Mouse (Mus musculus) adrenal gland, adult 18-20 months (tissue): Measurements from ENCODE around the gene Fezf2. TPM values are rescaled to one million over a fixed set of nuclear protein-coding genes. Genes with fewer than 3 reads are reported as not detected.

Experiments used
- DNase-seq, 2 experiments: peaks; one replicate each; pipeline ENCODE4 v3.0.0; 2021 to 2022; ENCODE audit warnings: low spot score in 2 of 2
- long read RNA-seq, 2 experiments: library from polyadenylated mRNA; stranded (forward); transcript quantifications; one replicate each; pipeline ENCODE4 v2.0.0; 2021
- total RNA-seq, 2 experiments: library from RNA; stranded (reverse); gene quantifications; 1 replicate in 1 of 2; 2 replicates in 1 of 2; pipeline ENCODE4 v1.2.3; 2021

The Fezf2 gene
- total RNA-seq: not detected
- long read RNA-seq, experiment 1: 0 reads
- long read RNA-seq, experiment 2: 0 reads

DNA sequence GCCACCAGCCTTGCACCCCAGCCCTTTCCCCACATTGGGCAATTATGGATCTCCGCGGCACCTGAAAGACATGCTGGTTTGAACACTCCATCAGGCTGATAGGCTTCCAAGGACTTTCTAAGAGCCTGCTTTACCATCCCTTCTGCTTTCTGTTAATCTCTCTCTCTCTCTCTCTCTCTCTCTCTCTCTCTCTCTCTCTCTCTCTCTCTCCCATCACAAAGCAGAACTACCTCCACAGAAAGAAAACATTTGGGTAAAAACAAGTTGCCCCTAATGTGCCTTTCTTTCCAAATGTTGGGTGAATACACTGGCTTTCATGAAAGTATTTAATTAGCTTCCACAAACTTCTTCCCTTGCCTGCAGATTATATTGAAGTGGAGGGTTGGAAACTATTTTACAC, at the start of gene Fezf2:
Fezf2 (minus strand) TSS at position 101 of the 400 bp plus-strand sequence.
- DNase-seq: no peak

DNA sequence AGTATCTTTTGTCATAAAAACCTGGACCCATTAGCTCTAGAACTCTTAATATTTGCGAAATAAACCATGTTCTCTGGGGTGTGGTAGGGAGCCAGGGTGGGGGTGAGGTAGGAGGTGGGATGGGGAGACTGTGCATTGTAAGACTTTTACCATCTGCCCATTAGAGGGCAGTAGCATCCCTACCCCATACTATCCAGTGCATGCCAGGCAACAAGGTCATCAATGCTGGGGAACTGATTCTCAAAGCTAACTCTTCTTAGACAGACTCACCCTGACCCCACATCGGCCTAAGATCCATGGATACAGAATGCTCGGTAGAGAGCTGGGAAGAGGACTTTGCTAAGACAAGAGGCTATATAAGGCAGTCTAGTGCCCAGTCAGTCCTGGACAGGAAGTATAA, 49.6 kb upstream of the Fezf2 start:
- no peak for DNase-seq

DNA sequence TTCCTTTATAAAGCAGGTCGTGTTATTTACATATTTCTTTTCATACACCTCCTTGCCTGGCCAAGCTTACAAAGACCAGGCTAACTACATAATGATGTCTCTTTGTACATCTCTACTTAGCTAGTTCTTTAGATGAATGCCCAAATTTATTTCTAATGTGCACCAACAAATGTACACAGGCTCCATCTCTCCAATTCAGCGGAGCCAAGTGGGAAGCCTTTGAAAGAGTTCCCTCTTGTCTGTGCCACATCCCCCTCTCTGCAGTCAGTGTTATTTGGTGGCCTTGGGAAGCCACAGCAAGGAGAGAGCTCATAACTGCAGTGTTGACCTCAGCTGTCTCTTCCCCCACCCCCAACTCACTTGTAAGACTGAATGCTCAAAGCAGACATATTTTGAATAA, 46.3 kb upstream of the Fezf2 start:
- no peak for DNase-seq

DNA sequence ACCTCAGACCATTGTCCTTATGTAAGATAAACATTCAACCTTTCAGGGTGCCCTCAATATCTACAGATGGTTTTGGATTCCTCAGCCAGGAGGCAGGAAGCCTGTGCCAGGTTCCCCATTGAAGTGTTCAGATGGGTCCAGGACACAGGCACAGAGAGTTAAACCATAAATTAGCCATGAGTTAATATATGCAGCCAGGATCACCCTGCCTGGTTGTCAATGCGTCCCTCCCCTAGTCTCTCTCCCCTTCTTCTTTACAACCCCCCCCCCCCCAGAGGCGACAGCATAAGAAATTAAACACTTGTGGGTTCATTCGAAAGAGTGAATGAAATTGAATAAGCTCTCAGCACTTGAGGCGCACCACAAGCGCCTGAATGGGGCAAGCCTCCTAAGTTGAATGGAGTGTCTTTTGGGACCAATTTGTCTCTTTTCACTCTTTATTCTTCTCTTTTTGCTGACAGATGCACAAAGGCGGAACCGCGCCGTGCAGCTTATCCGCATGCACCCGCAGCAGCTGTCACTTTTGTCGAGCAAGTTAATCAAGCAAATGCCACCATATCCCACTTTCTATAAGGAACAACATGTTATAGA, 45.4 kb upstream of the Fezf2 start:
- no peak for DNase-seq

DNA sequence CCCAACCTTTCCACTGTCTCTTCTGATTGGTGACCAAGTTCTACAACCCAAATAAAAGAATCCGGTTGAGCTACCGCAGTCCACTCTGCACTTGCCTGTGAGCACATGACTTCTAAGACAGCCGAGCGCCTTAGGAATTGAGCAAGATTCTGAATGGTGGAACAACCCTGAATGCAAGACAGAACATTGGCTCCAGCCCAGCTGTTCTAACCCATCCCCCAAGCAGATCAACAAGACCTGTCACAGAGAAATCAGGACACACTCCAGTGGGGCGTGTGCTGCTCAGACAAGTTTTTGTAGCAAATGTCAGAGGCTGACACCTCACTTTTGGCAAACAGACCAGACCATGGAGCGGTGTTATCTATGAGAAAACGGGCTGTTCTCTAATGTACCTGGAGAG, 43.2 kb upstream of the Fezf2 start:
- no peak for DNase-seq

DNA sequence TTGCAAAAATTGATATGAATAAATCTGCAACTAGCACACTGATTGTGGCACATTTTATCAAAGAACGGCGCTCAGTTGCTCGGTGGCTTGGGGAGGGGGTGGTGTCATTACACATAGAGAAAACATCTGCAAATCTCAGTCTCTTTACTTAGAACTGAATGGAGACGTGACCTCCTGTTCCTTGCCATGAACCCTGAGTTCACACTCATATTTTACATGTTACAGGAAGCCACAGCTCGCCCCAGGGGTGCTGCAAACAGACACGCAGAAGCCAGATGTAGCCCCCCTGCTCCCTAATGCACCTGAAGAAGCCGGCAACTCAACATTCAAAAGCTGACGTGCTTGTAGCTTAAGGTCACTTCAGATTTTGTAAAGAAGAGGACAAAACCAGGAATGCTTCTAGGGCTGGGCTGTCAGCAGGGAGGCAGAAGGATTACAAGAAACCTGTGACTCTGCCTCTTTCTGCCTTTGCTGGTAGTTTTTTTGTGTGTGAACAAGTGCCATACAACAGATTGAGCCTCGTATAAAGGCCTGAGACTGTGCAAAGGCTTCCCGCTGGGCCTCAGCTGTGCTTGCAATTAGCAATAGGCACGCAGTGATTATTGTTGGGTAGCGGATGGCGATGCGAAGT, 40.9 kb upstream of the Fezf2 start:
- DNase-seq: no peak

DNA sequence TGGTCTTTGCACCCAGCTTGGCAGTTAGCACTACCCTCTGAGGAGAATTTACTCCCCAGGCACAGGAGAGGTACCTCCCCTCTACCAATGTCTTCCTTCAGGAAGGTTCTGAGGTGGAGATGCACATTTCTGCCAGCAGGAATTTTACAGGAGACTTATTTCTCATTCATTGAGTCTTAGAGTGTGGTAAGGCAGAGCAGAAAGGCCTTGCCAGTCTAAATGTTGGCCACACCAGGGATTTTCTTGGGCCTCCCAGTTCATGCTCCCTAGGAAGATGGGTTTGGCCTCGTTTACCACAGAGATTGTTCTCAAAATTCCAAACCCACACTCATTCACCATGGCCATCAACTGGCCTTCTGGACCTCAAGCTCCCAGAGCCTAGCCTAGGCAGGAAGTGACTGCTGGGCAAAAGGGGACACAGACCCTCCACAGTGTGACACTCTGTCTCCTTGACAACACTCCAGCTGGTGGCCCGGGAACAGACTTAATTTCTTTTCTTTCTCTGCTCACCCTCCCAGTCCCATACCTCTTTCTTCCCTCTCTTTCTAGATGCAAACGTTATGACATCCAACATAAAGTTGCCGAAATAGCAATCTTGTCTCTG, 40.3 kb upstream of the Fezf2 start:
- DNase-seq: no peak

DNA sequence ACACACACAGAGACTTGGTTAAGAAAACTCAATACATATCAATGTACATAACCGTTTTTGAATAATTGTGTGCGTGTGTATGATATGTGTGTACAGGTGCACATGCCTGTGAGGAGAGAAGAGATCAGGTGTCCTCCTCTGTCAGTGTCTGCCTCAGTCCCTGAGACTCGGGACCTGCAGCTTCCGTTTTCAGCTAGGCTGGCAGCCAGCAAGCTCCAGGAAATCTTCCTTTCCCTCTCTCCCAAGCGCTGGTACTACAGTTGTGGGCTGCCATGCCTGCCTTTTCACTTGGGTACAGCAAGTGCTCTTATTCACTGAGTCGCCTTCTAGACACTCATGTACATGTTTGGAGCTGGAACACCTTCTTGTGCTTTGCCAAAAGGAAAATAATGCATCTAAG, 39.2 kb upstream of the Fezf2 start:
- DNase-seq: no peak

DNA sequence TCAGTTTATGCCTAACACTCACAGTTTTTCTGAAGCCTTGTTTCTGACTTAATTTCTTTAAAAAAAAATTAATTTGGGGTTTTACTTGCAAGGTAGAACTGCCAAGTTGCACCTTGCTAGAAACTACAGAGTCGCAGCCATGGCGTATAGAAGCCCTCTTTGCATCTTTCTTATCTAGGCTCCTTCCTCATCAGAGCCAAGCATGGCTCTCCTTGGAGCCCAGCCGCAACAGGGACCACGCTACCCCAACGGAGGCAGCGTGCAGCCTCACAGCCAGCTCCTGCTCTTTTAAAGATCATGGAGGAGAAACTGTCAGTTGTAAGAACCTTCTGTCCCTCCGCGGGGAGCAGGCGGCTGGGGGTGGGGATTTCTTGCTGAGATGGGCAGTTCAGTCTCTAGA, 29.9 kb upstream of the Fezf2 start:
- no peak for DNase-seq

DNA sequence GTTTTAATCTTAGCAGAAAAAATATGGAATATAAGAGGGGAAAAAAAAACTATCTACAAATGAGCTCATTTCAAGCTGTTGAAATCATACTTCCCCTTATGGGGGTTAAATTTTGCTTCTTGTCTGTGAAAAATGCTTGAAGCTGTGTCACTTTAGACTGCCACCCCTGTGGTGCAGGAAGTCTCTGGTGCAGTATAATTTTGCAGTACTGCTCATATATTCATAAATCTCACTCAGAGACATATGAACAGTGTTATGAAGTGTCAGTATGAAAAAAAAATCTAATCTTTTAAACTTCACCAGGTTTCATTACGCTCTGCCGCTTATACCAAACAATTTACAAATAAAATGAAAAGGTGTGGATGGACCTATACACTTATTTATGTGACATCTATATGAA, 29.3 kb upstream of the Fezf2 start:
- DNase-seq: no peak

DNA sequence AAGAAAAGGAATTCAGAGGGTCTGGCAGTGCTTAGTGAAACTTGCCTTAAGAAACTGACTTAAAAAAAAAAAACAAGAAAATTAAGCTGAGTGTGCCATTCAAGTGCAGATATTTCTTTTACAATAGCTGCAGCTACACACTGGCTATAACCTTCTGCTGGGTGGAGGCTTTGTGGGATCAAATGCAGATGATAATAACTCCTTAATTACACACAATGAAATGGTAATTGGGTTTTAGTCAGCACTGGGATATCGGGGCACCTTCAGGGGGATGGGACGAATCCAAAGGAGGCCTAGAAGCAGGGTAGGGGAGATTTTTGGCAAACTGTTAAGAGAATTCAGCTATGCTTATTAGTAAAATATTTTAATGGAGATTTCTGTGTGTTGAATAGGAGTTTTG, 27.5 kb upstream of the Fezf2 start:
- DNase-seq: no peak

DNA sequence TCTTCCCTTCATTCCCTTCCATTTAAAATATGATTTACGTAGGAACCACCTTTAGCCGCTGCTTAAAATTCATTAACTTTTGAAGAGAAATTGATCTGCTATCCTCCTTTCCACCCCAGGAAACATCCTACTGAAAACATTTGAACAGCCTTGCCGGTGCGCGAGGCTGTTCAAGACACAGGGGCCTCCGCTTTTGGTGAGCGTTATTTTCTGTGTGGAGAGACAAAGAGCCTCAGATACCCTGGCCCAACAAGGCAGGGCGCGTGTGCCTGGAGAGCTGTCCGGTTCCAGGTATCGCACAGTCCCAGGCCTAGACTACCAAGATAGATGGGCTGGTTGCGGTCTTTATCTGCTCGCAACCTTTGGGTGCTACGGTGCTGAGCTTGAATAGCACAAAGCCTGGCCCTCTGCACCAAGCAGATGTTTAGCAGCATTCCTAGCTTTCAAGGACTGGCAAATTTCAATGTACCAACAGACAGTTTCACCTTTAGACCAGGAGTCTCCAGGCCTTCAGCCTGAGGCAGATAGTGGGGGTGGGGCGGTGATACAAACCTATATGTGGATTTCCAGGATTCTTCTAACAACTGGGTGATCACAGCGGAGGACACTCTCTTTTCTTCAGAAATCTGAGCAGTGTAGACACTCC, 2.4 kb upstream of the Fezf2 start:
- DNase-seq: no peak

DNA sequence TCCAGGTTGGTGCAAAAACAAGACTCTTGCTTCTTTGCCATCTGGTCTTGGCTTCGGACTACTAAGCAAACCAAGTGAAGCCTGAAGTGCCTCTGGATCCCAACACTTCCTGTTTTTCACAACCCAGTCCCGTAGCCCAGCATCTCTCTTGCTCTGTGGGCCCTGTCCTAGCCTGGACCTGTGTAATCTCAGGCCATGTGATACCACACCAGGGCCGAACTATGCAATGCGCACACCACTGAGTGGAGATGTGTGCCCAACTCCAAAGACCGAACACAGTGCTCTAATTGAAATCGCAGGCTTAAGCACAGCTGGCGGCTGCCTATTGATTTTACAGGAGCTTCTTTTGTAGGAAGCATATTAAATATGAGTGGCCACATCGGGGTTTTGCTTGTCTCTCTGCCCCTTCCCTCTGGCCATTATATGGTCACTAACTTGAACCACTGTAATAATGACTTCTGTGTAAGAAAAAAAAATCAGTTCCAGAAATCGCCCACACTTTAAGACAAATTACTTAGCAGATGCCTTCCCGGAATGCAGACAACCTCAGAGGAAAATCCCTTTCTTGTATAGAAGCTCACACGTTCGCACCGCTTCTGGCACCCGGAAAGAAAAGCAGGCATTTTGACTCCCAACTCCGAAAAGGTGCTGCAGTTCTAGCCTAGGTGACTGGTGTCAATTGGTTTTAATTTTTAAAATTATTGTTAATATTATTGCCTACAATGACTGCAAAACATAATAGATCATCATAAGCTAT, 1.5 kb upstream of the Fezf2 start:
- DNase-seq: no peak

DNA sequence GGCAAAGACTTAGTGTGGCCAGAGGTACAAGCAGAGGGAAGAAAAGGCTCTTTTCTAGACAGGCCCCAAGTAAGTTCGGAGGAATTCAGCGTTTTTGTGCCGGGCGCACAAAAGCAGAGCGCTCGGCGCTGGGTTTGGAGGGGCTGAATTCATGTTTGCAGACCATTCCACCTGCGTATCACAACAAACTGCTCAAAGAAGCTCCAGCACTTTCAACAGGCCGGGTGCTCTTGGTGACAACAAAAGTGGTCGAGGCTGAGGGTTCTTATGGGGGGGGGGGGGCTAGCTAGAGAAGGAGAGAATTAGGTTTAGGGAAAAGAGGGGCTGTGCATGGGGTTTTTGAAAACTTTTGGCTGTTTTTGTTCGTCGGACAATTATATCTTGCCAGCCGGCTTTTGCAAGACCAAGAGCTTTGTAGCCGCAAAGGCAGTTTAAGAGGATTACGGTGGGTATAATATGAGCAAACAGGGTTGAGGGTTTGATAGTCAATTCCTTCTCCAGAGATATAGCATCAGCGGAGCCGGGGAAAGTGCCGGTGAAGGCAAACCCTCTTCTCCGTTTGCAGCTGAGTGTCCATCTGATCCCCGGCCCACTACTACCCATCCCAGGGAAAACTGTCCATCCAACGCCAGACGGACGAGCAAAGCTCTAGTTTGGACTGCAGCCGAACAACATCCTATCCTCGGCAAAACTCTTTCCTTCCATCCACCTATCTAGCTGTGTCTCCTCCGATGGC, 956 bp downstream of the Fezf2 start:
- no peak for DNase-seq

DNA sequence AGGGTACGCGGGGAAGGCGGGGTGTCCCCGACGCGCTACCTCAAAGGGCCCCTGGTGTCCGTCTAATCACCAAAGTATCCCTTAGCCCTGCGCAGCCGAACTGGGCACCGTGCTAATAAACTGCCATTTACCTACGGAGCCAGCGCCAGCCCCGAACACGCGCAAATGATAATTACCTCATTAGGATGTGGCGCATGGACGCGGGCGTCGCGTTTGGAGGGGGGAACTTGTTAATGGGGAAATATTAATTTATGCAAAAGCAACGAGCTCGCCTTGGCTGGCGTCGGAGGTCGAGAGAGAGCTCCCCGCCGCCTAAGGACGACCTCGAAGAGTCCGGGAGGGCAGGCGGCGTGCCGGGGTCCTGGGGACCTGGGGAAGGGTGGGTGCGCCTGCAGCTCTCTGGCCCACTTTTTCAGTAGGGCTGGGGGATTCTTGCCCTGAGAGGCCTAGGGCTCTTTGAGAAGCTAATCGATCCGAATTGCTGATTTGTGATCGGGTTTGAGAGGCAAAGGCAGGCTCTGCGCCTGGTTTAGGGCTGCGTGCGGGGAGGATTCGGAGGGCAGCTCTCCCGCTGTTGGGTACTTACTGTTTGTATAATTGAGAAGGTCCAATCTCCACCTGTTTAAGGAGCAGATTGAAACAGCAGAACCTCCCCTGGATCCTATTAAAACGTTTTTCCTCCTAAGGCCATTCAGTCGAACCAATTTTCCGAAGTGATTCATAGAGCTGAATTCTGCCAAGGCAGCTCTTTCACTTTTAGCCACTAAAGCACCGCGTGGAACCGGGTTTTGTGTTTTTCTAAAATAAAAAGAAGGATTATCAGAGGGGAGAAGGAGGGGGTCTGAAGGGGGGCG, 1.8 kb downstream of the Fezf2 start:
- DNase-seq: no peak

DNA sequence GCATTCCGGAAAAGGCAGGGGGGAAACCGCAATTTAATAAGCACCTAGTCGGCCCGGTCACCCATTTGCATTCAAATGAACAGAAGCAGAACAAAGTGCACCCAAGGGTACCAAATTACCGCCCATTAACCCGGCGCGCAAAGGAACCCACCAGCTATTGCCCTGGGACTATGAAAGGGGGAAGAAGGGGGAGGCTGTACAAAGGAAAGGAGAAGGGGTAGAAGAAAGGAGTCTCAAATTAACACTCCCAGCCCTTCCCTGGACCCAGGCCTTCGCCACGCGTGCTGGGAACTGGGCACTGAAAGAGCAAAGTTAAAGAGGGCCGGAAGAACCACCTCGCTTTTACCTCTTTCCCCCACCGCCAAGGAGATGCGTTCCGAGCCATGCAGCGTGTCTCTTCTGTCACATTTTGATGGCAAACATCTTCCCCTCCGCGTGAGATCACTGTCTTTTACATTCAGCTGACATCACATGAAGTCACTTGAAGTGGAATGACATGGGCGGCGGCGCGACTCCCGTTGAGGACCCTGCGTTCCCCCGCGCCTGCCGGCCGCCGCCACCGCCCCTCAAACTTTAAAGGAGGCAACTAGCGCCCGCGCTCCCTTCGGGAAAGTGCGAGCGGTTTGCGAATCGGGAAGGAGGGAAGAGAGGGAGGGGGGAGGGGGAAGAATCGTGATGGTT, 2.6 kb downstream of the Fezf2 start:
- DNase-seq: no peak

DNA sequence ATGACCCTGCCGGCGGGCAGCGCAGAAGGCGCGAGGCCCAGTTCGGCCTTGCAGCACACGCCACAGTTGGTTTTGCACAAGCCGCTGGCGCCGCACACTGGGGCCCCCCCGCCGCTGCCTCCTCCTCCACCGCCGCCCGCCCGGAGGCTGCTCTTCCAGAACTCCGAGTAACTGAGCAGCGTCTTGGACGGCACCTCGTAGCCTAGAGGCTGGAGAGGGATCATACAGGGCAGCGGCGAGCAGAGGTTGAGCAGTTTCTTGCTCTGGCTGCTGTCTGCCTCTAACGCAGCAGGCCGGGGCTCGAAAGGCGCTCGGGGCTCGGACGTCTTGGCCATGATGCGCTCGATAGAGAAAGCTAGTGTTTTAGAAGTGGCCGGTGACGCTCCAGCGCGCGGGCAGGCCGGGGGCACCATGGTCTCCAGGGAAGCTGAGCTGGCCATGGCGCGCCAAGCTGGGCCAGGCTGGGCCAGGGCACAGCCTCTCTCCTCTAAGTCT, 3.2 kb downstream of the Fezf2 start:
- no peak for DNase-seq

DNA sequence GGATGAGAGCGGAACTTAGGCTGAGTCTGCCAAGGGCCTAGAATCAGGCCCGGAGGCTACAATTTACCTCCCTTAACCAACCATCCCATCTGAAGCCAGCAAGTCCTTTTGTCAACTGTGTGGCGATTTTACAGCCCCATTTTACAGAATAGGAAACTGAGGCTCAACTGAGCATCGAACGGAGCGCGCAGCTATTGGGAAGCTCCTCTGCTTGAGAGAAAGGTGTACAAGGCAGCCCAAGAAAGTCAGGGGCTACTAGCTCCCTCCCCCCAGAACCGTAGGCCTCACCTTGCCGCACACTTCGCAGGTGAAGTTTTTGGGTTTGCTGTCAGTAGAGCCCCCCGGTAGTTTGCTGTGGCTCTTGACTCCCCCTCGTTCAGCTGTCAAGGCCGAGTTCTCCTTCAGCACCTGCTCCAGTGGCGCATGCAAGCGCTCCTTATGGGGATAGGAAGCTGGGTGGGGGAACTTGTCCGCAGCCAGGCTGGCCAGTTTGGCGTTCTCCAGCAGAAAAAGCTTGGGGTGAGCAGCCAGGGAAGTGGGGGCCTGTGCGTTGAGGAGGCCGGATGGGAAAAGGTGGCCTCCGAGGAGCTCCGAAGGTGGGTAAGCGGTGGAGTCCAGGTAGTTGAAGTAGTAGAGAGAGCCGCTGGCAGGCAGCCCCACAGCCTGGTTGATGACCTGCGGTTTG, 3.8 kb downstream of the Fezf2 start:
- no peak for DNase-seq
